Mouse (Mus musculus): ENCODE measurements at regions not wholly inside any gene's neighbourhood (a gene's known extent, or its start where the extent isn't known, plus 50 kb on each side); places are given as distances from the start of the nearest gene placed in this dataset.
"Not testable (repeated sequence)": the region's sequence is repeated elsewhere in the genome, so short reads cannot be mapped to it uniquely, and the experiment has no call there.

DNA sequence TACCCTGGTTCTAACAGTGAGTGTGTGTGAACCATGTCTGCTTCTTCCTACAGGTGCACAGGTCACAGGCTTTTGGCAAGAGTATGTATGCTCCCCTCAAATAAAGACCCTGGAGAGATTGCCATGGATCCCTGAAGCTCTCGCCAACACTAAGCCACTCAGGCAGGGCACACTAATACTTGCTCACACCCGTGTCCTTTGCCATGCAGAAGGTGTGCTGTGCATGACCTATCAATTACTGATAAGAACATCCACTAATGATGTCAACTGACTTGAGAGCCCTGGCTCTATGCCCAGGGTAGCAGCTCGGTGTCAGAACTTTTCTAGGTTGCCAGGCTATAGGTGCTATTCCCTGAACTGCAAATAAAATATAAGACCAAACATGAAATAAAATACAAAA is 229.1 kb upstream of the Irx4 start:
- ATAC-seq (ENCODE audit: insufficient number of reproducible peaks, low FRiP score, low TSS enrichment), result no peak

DNA sequence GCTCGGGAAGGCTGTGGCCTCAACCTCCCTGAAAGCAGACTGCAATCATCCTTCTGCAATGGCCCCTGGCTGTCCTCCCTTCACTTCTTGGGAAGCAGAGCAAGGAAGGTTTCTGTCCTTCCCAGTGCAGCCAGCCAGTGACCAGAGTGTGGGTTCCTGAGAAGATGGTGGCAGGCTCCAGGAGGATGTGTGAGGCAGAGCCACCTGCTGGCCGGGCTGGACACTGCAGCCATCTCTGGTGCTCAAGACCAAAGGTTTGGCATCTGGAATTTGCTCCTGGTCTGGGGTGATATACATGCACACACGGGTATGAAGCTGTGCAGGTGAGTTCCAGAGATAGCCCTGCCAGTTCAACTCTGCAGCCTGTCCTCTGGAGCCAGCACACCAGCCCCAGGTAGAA is 227.2 kb upstream of the Irx4 start:
- peak; percentile 70 for ATAC-seq (ENCODE audit: insufficient number of reproducible peaks, low FRiP score, low TSS enrichment)

DNA sequence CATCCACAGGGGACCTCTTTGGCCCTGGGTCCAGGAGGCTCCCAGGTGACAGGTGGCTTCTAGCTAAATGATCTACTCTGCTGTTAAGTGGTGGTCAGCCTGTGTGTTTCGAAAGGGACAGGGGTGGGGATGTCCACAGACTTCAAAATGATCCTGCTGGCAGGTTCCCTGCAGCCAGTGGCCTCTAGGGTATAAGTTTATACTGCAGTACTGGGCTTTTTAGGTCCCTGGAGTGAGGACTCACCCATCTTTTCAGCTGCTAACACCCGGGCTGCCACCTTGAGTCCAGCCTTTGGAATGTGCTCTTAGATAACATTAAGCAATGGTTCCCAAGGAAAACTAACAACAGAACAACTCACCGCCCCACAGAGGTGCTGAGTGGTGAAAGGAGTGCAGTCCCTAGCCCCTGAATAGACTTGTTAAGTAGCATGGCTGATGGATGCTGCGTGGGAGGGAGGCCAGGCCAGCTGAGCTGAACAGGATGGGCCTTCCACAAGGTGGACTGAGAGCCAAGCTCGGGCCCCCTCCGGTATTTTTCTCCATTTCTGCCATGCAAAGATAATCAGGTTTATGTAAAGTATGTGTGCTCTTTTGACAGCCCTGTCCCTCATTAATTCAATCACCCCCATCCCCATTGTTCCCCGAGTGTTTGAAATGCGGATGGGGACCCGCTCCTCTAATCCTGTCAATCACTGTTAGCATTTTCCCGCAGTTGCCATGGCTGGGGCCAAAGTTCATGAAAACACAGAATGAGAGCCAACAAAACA is 226.0 kb upstream of the Irx4 start:
- no peak for ATAC-seq (ENCODE audit: insufficient number of reproducible peaks, low FRiP score, low TSS enrichment)

DNA sequence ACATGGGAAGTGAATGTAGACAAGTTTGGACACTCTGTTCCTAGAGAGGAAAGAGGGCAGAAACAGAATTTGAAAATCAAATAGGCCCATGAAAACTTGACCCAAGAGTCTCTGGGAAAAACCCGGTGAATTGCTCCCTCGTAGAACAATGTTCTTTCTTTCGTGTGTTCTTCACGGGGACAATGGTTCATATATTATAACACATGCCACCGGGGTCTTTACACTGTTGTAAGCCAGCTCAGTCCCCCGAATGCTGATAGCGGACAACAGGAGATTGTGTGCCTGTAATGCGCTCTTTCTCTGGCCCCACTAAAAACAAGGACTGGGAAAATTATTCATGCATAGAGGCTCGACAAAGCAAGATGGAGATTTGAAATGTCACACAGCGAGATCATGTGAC is 225.4 kb upstream of the Irx4 start:
- ATAC-seq (ENCODE audit: insufficient number of reproducible peaks, low FRiP score, low TSS enrichment), result no peak

DNA sequence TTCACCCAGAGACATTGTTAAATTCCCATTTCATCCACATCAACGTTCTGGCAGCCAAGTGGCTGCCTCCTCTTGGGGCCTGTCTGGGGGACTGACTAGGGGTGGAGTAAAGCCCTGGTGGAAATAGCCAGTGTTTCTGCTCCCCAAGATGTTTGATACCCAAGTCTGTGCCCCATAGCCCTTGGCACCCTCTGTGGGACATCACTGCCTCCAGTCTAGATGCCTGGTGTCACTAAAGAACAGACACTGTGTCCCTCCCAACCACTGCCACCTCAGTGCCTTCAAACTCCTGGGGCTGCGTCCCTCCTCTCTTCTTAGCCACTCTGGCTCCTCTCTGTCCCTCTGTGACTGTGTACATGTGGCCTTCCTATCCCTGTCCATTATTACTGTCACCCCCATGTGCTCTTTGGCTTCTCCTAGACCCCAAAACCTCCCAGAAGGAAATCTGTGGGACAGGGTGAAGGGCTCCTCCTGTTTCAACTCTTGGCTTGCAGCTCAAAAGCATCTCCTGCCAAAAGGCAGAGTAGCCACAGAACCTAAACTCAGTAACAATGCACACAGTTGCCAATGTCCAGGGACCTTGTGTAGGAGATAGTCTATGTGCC is 224.8 kb upstream of the Irx4 start:
- no peak for ATAC-seq (ENCODE audit: insufficient number of reproducible peaks, low FRiP score, low TSS enrichment)

DNA sequence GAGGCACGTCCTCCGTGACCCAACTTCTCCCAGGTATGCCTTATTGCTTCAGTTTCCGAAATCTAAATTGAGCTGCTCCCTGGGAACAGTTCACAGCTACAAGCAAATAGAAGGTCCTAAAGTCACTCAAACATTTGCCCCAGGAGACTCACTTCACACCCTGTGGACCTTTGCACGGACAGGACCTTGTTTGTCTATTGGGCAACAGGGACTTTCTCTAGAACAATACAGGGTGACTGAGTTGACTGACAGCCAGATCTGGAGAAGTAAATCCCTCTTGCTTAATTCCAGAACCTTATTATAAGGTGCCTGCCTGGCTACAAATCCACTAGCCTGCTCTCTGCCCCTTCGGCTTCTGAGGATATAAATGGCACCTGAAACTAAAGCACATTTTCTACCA is 220.5 kb upstream of the Irx4 start:
- no peak for ATAC-seq (ENCODE audit: insufficient number of reproducible peaks, low FRiP score, low TSS enrichment)

DNA sequence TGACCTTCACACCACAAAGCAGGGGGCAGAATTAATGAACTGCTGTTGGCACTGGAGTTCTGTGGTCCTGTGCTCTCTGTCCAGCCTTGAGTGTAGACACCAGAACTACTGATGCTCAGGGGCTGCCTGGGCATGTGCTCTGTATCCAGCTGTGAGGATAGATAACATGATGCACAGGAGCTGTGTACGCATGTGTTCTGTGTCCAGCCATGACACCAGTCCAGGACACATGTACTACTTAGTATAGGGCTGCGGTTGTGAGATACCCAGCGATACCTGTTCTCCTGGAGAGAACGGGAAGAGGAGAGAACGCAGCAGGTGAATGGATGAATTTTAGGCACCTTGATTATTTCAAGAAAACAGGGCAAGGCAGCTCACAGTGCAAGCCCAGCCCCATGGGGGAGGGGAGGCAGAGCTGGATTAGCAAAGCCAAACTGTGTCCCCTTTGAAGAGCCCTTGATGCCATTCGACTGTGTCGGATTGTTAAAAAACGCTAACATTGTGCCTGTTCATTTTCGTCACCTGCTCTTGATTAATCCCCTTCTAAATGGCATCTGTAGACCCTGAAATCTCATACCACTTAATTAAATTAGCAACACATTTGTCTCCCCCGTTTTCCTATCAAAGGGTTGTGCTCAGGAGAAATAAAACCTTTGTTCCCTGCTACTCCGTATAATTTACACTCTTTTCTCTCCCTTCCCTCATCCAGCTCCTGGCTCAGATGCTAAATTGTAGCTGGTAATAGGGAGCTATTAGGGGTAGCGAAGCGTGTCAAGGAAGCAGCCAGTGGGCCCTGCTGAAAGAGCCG is 218.8 kb upstream of the Irx4 start:
- ATAC-seq (ENCODE audit: insufficient number of reproducible peaks, low FRiP score, low TSS enrichment), result no peak

DNA sequence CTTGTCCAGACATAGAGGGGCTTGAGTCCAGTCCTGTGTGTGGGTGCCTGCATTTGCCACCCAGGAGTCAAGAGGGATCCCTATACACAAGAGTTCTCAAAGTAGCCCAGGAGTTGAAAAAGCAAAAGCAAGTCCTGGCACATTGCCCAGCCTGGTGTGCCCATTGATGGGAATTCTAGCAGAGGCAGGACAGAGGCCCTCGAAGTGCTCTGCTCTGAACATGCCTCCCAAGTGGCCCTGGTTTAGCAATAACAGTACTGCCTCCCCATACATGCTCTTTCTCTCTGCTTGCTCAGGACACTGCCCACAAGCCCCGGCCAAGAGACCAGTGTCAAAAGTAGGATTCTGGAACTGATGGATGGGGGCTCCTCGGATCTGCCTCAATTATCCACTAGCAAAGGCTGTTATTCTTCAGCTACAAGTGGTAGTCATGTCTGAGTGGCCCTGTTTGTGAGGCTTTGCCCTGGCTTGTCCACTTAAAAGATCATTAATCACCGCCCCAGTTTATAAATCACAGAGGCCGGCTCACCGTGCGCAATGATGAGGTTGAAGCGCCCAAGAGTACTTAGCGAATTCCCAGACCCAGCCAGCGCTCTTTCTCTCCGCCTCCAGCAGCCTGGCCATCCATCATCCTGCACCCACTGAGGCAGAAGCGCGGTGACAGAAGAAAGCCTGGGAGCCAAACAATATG is 190.3 kb upstream of the Irx4 start:
- ATAC-seq (ENCODE audit: insufficient number of reproducible peaks, low FRiP score, low TSS enrichment), result no peak

DNA sequence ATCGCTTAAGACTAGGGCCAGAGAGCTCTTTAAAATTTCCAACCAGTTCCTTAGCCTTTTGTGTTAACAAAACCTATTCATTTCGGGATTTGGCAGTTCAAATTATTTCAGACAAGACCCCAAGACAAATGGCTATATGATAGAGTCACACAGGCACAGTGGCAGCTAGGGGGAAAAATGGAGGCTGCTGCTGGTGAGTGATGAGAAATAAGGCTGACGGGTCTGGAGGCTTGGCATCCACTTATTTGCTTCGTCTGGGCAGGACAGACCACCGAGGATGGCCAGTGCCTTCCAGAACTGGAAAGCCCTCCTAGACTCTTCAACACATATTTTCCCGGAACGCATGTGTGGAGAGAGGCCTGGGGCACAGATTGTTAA is 189.8 kb upstream of the Irx4 start:
- no peak for ATAC-seq (ENCODE audit: insufficient number of reproducible peaks, low FRiP score, low TSS enrichment)

DNA sequence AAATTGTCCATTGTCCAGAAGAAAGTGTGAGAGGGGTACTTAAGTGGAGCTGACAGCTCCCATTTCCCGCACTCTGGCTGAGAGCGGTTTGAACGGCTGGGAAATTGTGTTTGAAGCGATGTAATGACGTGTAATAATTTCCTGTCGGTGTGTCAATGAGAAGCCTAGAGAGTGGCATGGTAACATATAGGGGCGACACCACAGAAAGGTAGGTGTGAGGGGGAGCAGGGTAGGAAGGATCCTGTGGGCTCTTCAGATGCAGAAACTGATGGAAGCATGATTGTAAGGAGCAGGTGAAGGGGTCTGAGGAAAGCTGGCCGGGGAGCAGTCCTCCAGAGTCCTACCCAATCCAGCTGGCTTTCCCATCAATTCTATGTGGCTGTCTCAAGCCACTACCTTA is 189.2 kb upstream of the Irx4 start:
- ATAC-seq (ENCODE audit: insufficient number of reproducible peaks, low FRiP score, low TSS enrichment), result no peak

DNA sequence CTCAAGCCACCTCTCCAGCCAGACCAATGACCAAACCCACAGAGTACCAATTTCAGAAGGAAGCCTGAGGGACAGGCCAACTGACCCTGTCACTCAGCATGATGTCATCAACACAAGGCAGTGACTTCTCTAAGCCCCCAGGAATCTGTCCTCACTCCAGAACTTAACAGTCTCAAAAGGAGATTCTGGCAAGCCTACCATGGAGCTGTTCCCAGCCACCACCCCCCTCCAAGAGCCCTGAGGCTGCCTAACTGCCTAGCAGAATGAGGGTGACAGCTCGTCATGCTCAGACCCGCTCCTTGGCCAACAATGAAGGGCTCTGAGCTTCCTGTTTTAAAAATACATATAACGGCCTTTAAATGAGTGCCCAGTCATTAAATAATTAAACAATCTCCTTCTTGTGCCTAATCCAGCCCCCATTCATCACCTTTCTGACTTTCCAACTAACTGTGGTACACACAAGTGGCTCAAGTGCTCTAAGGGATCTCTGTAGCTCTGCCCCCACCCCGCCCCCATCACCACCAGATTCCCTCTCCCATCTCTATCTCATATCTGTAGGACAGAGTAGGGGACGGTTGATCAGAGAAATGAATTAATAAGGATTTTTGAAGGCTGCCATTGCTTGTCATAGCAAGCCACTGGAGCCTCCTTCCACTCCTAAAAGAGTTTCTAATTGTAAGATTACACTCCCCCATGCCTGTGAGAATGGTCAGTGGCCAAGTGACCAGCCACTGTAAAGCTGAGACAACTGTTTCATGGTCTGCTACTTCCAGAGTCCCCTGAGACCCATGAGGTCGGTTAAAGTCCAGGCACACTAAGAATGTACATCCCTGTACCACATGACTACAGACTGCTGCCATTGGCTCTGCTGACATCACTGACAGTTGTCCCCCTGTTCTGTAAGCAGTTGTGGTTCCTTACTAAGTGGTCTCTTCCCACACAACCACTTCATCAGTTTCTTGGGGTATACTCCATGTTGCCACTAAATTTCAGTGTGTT is 188.1 kb upstream of the Irx4 start:
- ATAC-seq (ENCODE audit: insufficient number of reproducible peaks, low FRiP score, low TSS enrichment), result no peak

DNA sequence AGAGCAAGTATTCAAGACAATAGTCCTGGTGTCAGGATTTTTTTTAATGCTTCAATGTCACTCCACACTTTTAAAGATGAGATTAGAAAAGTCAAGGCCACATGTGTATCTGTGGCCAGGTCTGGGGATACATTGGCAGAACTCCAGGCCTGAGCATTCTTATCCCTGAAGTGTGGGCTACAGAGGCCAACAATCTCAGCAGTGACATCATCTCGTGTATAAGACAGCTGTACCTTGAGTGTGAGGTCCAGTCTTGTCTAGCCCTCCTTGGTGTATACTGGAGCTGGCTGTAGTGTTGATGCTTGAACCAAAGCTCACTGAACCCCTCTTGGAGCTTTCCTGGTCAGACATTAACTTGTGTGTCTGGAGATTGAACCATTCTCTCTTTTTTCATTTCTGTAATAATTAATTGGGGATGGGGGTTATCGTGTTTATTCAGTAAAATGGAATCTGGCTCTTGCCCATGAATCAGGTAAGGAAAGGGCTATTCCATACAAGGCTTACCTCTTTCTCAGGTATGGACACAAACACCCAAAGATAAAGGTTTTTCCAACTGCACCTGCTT is 182.3 kb upstream of the Irx4 start:
- no peak for ATAC-seq (ENCODE audit: insufficient number of reproducible peaks, low FRiP score, low TSS enrichment)

DNA sequence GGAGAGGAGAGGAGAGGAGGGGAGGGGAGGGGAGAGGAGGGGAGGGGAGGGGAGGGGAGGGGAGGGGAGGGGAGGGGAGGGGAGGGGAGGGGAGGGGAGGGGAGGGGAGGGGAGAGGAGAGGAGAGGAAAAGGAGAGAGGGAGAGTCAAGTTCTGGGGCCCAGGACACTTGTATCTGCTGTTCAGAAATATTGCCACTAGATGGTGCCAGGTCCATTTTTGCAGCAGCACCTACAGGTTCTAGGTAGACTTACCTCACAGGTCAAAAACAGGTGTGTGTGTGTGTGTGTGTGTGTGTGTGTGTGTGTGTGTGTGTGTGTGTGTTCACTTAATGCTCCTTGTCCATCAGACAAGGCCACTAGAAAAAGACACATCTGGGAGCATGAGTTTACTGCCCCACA is 172.5 kb upstream of the Irx4 start:
- ATAC-seq (ENCODE audit: insufficient number of reproducible peaks, low FRiP score, low TSS enrichment), result not testable (repeated sequence)

DNA sequence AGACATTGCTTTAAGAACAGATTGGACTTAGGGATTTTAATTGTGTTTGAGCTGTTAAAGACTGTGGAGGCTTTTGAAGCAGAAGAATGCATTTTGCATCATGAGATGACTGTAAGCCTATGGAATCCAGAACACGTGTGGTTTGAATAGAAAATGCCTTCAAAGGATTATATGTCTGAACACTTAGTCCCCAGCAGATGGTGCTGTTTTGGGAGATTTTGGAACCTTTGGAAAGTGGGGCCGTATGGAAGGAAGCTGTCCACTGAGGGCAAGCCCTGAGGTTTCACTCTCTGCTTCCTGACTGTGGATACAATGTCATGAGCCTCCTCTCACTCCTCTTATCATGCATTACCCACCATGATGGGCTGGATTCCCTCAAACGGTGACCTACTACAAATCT is 168.4 kb upstream of the Irx4 start:
- ATAC-seq (ENCODE audit: insufficient number of reproducible peaks, low FRiP score, low TSS enrichment), result no peak

DNA sequence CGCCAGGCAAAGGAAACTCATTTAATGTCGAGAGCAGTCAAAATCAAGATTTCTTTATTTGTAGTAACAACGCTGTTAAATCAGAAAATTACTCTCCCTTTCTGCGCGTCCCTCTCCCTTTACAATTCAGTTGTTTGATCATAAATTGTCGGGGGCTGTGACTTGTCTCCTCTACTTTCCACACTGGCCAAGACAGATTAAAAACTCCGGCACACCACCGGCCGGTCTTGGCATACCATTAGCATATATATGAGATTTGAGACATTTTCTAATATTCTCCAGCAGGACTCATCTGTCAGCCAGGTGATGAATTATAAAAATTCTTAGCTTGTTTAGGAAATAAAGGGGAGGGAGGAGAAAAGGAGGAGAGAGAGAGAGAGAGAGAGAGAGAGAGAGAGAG is 162.8 kb upstream of the Irx4 start:
- no peak for ATAC-seq (ENCODE audit: insufficient number of reproducible peaks, low FRiP score, low TSS enrichment)

DNA sequence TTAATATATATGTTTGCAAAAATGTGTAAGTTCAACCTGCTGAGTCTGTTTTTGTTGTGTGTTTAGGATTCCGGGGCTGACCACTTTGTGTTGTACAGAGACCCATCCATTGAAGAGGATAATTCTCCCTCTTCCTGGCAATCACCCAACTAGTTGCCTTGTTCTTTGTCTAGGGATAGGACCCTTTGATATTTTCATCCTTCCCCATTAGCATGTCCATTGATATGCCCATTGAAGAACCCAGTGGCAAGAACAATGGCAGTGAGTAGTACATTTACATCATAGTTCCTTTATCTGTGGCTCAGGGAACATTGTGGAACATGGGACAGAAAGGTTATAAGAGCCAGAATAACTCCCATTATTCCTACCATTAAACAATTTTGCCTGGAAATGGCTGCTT is 160.9 kb upstream of the Irx4 start:
- ATAC-seq (ENCODE audit: insufficient number of reproducible peaks, low FRiP score, low TSS enrichment), result no peak

DNA sequence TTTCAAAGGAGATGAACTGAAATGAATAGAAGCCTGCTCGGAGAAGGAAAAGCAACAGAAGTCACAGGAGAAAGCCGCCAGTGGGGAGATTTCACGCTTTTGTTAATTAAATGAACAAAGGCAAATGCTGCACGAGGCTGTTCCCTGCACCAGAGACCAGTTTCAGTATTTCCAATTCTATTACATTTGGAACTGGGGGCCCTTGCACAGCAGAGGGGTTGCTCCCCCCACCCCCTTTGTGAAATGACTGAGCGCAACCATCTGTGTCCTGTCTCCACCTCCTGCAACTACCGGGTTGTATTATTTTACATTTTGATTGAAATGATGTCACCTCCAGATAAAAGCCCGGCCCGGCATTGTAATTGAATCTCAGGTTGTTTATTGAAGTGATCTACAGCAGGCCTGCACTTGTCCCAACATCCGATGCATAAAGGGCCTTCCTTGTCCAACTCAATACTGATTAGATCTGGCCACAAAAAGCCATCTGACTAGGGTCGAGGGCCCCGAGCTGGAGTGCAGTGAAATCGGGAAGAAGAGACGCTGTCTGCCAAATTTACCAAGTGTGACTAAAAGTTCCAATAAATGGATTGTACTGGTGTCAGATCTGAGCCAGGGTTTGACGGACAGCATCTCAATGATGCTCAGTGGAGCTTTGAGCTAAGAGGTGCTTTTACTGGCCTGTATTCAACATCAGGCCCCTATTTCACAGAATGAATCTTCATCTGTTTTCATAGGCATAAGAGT is 152.9 kb upstream of the Irx4 start:
- no peak for ATAC-seq (ENCODE audit: insufficient number of reproducible peaks, low FRiP score, low TSS enrichment)

DNA sequence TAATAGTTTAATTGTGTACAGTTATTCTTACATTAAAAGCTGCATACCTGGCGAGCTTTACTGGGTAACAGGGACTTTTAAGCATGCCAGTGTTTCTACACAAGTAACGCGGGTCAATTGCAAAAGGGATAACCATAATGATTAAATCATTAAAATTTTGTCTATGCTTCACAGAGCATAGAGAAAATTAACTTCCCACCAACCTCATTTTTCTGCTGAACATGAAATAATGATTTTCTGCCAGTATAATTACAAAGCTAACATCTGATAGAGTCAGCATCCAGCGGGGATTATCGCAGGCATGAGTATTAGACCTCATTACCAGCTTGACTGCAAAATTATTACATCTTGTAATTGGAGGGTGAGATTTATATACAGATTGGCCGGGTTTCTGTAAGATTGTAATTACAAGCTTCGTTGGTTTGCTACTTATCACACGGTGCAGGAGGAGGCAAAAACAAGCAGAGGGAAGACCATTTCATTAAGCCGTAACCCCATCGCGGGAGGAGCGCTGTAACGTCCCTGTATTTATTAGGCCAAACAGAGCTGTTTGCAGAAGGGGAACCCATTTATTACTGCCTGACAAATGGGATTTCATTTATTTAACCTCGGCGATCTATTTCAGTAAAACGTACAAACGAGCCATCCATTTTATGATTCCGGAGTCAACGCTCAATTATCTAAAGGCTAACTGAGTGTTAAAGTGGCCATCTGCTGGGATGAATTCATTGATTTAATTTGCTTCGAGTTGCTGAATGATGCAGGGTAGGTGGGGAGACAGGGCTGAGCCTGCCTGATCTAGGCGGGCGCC is 143.3 kb upstream of the Irx4 start:
- no peak for ATAC-seq (ENCODE audit: insufficient number of reproducible peaks, low FRiP score, low TSS enrichment)

Data from cerebellum, adult (tissue).